Mouse (Mus musculus) bone marrow, adult 2 months (tissue): ENCODE results near the gene Nob1.

Source experiments
- CTCF ChIP-seq: fragments of 200-500 bp; IDR thresholded peaks from 2 replicates; pipeline ENCODE4 v1.5.1; 2011; ENCODE audit warnings: low read length, control low read depth; ENCODE audit not compliant: control insufficient read depth, insufficient read depth
- POLR2A ChIP-seq: fragments of 200-500 bp; IDR thresholded peaks from 2 replicates; pipeline ENCODE4 v1.6.1; 2011; ENCODE audit warnings: low read depth, mild to moderate bottlenecking, control low read depth, low read length, borderline replicate concordance; ENCODE audit not compliant: control insufficient read depth

GRCm38 (mm10) chr8:107395397-107395796 lies 29.5 kb downstream of the Nob1 start:
- TF ChIP-seq CTCF (no peak), POLR2A (no peak)
